Mouse (Mus musculus) liver, embryonic 11.5 days (tissue): ENCODE results near the gene Try5. TPM values are rescaled to one million over a fixed set of nuclear protein-coding genes. Genes with fewer than 3 reads are reported as not detected.
"Not testable (repeated sequence)": the region's sequence is repeated elsewhere in the genome, so short reads cannot be mapped to it uniquely, and the experiment has no call there.

Source experiments
- ATAC-seq: fragments of 200-750 bp; cut with Nextera tagmentation; replicated peaks from 2 replicates; pipeline ENCODE4 v1.8.0; 2017; ENCODE audit warnings: moderate number of reproducible peaks, mild to moderate bottlenecking, moderate TSS enrichment, moderate library complexity; ENCODE audit not compliant: low FRiP score
- DNase-seq: peaks from one replicate; pipeline ENCODE4 v3.0.0-alpha.2; 2017; ENCODE audit warnings: low spot score
- H3K27ac ChIP-seq: fragments of 300-500 bp; sonication (generic); 2 replicates; pipeline ENCODE4 v1.5.1; 2014; ENCODE audit warnings: mild to moderate bottlenecking, low read depth, low read length, control low read depth
- H3K27me3 ChIP-seq: fragments of 300-500 bp; sonication (generic); replicated peaks from 2 replicates; pipeline ENCODE4 v1.6.1; 2014; ENCODE audit warnings: low read length, mixed read lengths; ENCODE audit not compliant: control insufficient read depth, insufficient read depth
- H3K36me3 ChIP-seq: fragments of 300-500 bp; sonication (generic); 2 replicates; pipeline ENCODE4 v1.6.1; 2014; ENCODE audit warnings: mild to moderate bottlenecking, low read length, moderate library complexity, mixed read lengths; ENCODE audit not compliant: control insufficient read depth, insufficient read depth
- H3K4me1 ChIP-seq: fragments of 300-500 bp; sonication (generic); replicated peaks from 2 replicates; pipeline ENCODE4 v1.6.1; 2014; ENCODE audit warnings: low read length, mixed read lengths; ENCODE audit not compliant: control insufficient read depth, insufficient read depth
- H3K4me2 ChIP-seq: fragments of 300-500 bp; sonication (generic); 2 replicates; pipeline ENCODE4 v1.6.1; 2014; ENCODE audit warnings: mild to moderate bottlenecking, control low read depth, moderate library complexity
- H3K4me3 ChIP-seq: fragments of 300-500 bp; sonication (generic); 2 replicates; pipeline ENCODE4 v1.5.1; 2014; ENCODE audit warnings: low read depth, low read length, control low read depth
- H3K9ac ChIP-seq: fragments of 300-500 bp; sonication (generic); 2 replicates; pipeline ENCODE4 v1.6.1; 2014; ENCODE audit warnings: low read depth, low read length, control low read depth
- H3K9me3 ChIP-seq: fragments of 300-500 bp; sonication (generic); 2 replicates; pipeline ENCODE4 v1.6.1; 2016; ENCODE audit warnings: low read length, inconsistent platforms, mixed read lengths; ENCODE audit not compliant: control insufficient read depth
- WGBS: fragments of 180-500 bp; shearing (Covaris S2); extraction: QIAGEN DNeasy Blood & Tissue Kit; methylation state at CpG from one replicate; pipeline ENCODE4 v1.1.7; 2014; 5-methylcytosine and 5-hydroxymethylcytosine counted together
- polyA plus RNA-seq: library from polyadenylated mRNA; unstranded; fragments of >200 nt; fragmentation: Nextera tagmentation; extraction: Ambion mirVana; gene quantifications from 2 replicates; pipeline ENCODE4 v1.2.1, GENCODE M21; 2014

Try5 gene
- not detected in 2 replicates for polyA plus RNA-seq

- H3K9me3 ChIP-seq, H3K36me3 ChIP-seq, H3K4me2 ChIP-seq, H3K4me3 ChIP-seq, H3K27me3 ChIP-seq, DNase-seq, H3K9ac ChIP-seq, ATAC-seq, H3K27ac ChIP-seq, H3K4me1 ChIP-seq: not testable (repeated sequence)
- WGBS, result 66% methylated on average over 3 of the region's 3 CpGs
Observed at GRCm38 (mm10) chr6:41316741-41317140, at the start of gene Try5. Try5 (minus strand) TSS chr6:41316841.

- Histone ChIP-seq H3K36me3 (no peaks in the 10 kb centered on the region), H3K9me3 (no peaks in the 10 kb centered on the region), H3K4me2 (no peak within 1 kb of the TSS), H3K27ac (no peak within 1 kb of the TSS), H3K27me3 (no peaks in the 10 kb centered on the region), H3K4me1 (no peaks in the 10 kb centered on the region), H3K9ac (no peak within 1 kb of the TSS), H3K4me3 (no peak within 1 kb of the TSS)
- ATAC-seq (no peak), DNase-seq (no peak)
- 76% methylated on average over 2 of the region's 2 CpGs for WGBS
Observed at GRCm38 (mm10) chr6:41353932-41354331, 37.3 kb upstream of the Try5 start, which contains the start of gene Try10. Try10 (plus strand) TSS chr6:41354105.

GRCm38 (mm10) chr6:41301969-41302368 lies 14.7 kb downstream of the Try5 start, which contains the start of gene Try4:
Try4 (plus strand) TSS chr6:41302269.
- H3K27ac ChIP-seq, result no peak within 1 kb of the TSS
- 45% methylated on average over 1 of the region's 1 CpGs for WGBS
- no peak within 1 kb of the TSS for H3K4me2 ChIP-seq
- H3K9me3 ChIP-seq, result no peaks in the 10 kb centered on the region
- H3K4me3 ChIP-seq, result no peak within 1 kb of the TSS
- H3K36me3 ChIP-seq, result no peaks in the 10 kb centered on the region
- ATAC-seq (no peak), DNase-seq (no peak)
- no peaks in the 10 kb centered on the region for H3K27me3 ChIP-seq
- H3K4me1 ChIP-seq, result no peaks in the 10 kb centered on the region
- no peak within 1 kb of the TSS for H3K9ac ChIP-seq

- H3K27me3 ChIP-seq, result no peaks in the 10 kb centered on the region
- ATAC-seq, result no peak
- H3K4me1 ChIP-seq, result no peaks in the 10 kb centered on the region
- H3K9ac ChIP-seq, result no peak overlapping the region
- no peak overlapping the region for H3K4me3 ChIP-seq
- no peaks in the 10 kb centered on the region for H3K36me3 ChIP-seq
- no peak overlapping the region for H3K27ac ChIP-seq
- H3K4me2 ChIP-seq, result no peak overlapping the region
- no peaks in the 10 kb centered on the region for H3K9me3 ChIP-seq
- no peak for DNase-seq
- WGBS, result 24% methylated on average over 1 of the region's 1 CpGs
Observed at GRCm38 (mm10) chr6:41298255-41298654, 18.4 kb downstream of the Try5 start.

GRCm38 (mm10) chr6:41266140-41266539 lies 50.5 kb downstream of the Try5 start:
- DNase-seq (no peak), ATAC-seq (no peak)
- Histone ChIP-seq H3K4me3 (no peak overlapping the region), H3K9ac (no peak overlapping the region), H3K36me3 (no peaks in the 10 kb centered on the region), H3K27me3 (no peaks in the 10 kb centered on the region), H3K9me3 (no peaks in the 10 kb centered on the region), H3K27ac (no peak overlapping the region), H3K4me2 (no peak overlapping the region), H3K4me1 (no peaks in the 10 kb centered on the region)
- WGBS, result 85% methylated on average over 6 of the region's 6 CpGs

GRCm38 (mm10) chr6:41262796-41263195 lies 53.8 kb downstream of the Try5 start:
- H3K4me1 ChIP-seq, result no peaks in the 10 kb centered on the region
- H3K9me3 ChIP-seq, result no peaks in the 10 kb centered on the region
- no peak for DNase-seq
- no peak overlapping the region for H3K4me2 ChIP-seq
- H3K4me3 ChIP-seq, result no peak overlapping the region
- H3K27me3 ChIP-seq, result no peaks in the 10 kb centered on the region
- WGBS, result 37% methylated on average over 3 of the region's 3 CpGs
- H3K36me3 ChIP-seq, result no peaks in the 10 kb centered on the region
- H3K27ac ChIP-seq, result no peak overlapping the region
- H3K9ac ChIP-seq, result no peak overlapping the region
- ATAC-seq, result no peak

Other genes starting within 250 kb of the Try5 start
- gene Try4, start 14.6 kb downstream of the Try5 start, polyA plus RNA-seq, result not detected in 2 replicates
- gene Try10, start 37.3 kb upstream of the Try5 start, polyA plus RNA-seq, result not detected in 2 replicates
- not detected in 2 replicates for gene Prss3, start 60.8 kb upstream of the Try5 start, polyA plus RNA-seq
- gene Gm5771, start 75.5 kb upstream of the Try5 start, polyA plus RNA-seq, result not detected in 2 replicates
- not detected in 2 replicates for gene Gm10334, start 129.3 kb upstream of the Try5 start, polyA plus RNA-seq
- gene Prss1, start 142.1 kb upstream of the Try5 start, polyA plus RNA-seq, result not detected in 2 replicates
- 0.22 TPM in 1 of 2 replicates, not detected in the other for gene Prss2, start 204.9 kb upstream of the Try5 start, polyA plus RNA-seq